Mouse (Mus musculus): ENCODE results near the gene Glcci1. TPM values are rescaled to one million over a fixed set of nuclear protein-coding genes. Genes with fewer than 3 reads are reported as not detected.
"Not testable (repeated sequence)": the region's sequence is repeated elsewhere in the genome, so short reads cannot be mapped to it uniquely, and the experiment has no call there.

Gene Glcci1
- total RNA-seq, 1 experiment, result 0.94 TPM

- H3K9me3 ChIP-seq (ENCODE audit: control insufficient read depth, insufficient read depth, low read depth, low read length), result no peaks in the 10 kb centered on the region
- no peak for TF ChIP-seq MAFK (IDR thresholded peaks at IDR 0.05; ENCODE audit: insufficient read depth, low read depth, low read length)
- TF ChIP-seq HCFC1 (IDR thresholded peaks at IDR 0.05; ENCODE audit: borderline replicate concordance, insufficient read depth, low read length), result no peak
- TF ChIP-seq ZC3H11A (IDR thresholded peaks at IDR 0.05; ENCODE audit: borderline replicate concordance, low read depth, low read length), result no peak
- no peak for TF ChIP-seq CHD2 (IDR thresholded peaks at IDR 0.05; ENCODE audit: low read depth, low read length)
- no peak for TF ChIP-seq ZNF384 (IDR thresholded peaks at IDR 0.05; ENCODE audit: low read depth, low read length)
- H3K27ac ChIP-seq (ENCODE audit: insufficient read depth, low read depth, low read length, poor library complexity, severe bottlenecking), result no peak overlapping the region
- no peaks in the 10 kb centered on the region for H3K4me1 ChIP-seq (ENCODE audit: control insufficient read depth in 2 of 2, insufficient read depth in 2 of 2, low read length in 2 of 2, poor library complexity in 1 of 2)
- DNase-seq (ENCODE audit: low read depth, low spot score), result no peak
- in situ Hi-C loops (cut with MboI; ENCODE audit: low sequenced_read_pairs in 2 of 2, unreplicated experiment in 2 of 2), result no loop called here
- H3K36me3 ChIP-seq (ENCODE audit: control insufficient read depth, insufficient read depth, low read length, poor library complexity, severe bottlenecking), result no peaks in the 10 kb centered on the region
- no peak overlapping the region for H3K9ac ChIP-seq (ENCODE audit: insufficient read depth, low read depth, low read length, poor library complexity, severe bottlenecking)
- no peak overlapping the region for H3K4me3 ChIP-seq (ENCODE audit: insufficient read depth in 1 of 2, low read depth in 1 of 2, low read length in 2 of 2, poor library complexity in 1 of 2, severe bottlenecking in 1 of 2)
Observed at GRCm38 (mm10) chr6:8521231-8521630, 11.8 kb downstream of the Glcci1 start.

GRCm38 (mm10) chr6:8524717-8525116 lies 15.3 kb downstream of the Glcci1 start:
- Histone ChIP-seq H3K9ac (ENCODE audit: insufficient read depth, low read depth, low read length, poor library complexity, severe bottlenecking) (no peak overlapping the region), H3K4me3 (ENCODE audit: insufficient read depth in 1 of 2, low read depth in 1 of 2, low read length in 2 of 2, poor library complexity in 1 of 2, severe bottlenecking in 1 of 2) (no peak overlapping the region), H3K27ac (ENCODE audit: insufficient read depth, low read depth, low read length, poor library complexity, severe bottlenecking) (no peak overlapping the region), H3K4me1 (ENCODE audit: control insufficient read depth in 2 of 2, insufficient read depth in 2 of 2, low read length in 2 of 2, poor library complexity in 1 of 2) (no peaks in the 10 kb centered on the region), H3K9me3 (ENCODE audit: control insufficient read depth, insufficient read depth, low read depth, low read length) (no peaks in the 10 kb centered on the region), H3K36me3 (ENCODE audit: control insufficient read depth, insufficient read depth, low read length, poor library complexity, severe bottlenecking) (no peaks in the 10 kb centered on the region)
- no peak for TF ChIP-seq HCFC1 (IDR thresholded peaks at IDR 0.05; ENCODE audit: borderline replicate concordance, insufficient read depth, low read length)
- TF ChIP-seq ZNF384 (IDR thresholded peaks at IDR 0.05; ENCODE audit: low read depth, low read length), result no peak
- no peak for TF ChIP-seq ZC3H11A (IDR thresholded peaks at IDR 0.05; ENCODE audit: borderline replicate concordance, low read depth, low read length)
- no peak for TF ChIP-seq MAFK (IDR thresholded peaks at IDR 0.05; ENCODE audit: insufficient read depth, low read depth, low read length)
- no peak for TF ChIP-seq CHD2 (IDR thresholded peaks at IDR 0.05; ENCODE audit: low read depth, low read length)
- in situ Hi-C loops (cut with MboI; ENCODE audit: low sequenced_read_pairs in 2 of 2, unreplicated experiment in 2 of 2), result no loop called here
- no peak for DNase-seq (ENCODE audit: low read depth, low spot score)

- Histone ChIP-seq H3K36me3 (ENCODE audit: control insufficient read depth, insufficient read depth, low read length, poor library complexity, severe bottlenecking) (no peaks in the 10 kb centered on the region), H3K9me3 (ENCODE audit: control insufficient read depth, insufficient read depth, low read depth, low read length) (no peaks in the 10 kb centered on the region), H3K4me1 (ENCODE audit: control insufficient read depth in 2 of 2, insufficient read depth in 2 of 2, low read length in 2 of 2, poor library complexity in 1 of 2) (no peaks in the 10 kb centered on the region), H3K4me3 (ENCODE audit: insufficient read depth in 1 of 2, low read depth in 1 of 2, low read length in 2 of 2, poor library complexity in 1 of 2, severe bottlenecking in 1 of 2) (no peak overlapping the region), H3K9ac (ENCODE audit: insufficient read depth, low read depth, low read length, poor library complexity, severe bottlenecking) (no peak overlapping the region), H3K27ac (ENCODE audit: insufficient read depth, low read depth, low read length, poor library complexity, severe bottlenecking) (no peak overlapping the region)
- in situ Hi-C loops (cut with MboI; ENCODE audit: low sequenced_read_pairs in 2 of 2, unreplicated experiment in 2 of 2), result no loop called here
- DNase-seq (ENCODE audit: low read depth, low spot score), result no peak
- TF ChIP-seq MAFK (IDR thresholded peaks at IDR 0.05; ENCODE audit: insufficient read depth, low read depth, low read length) (no peak), CHD2 (IDR thresholded peaks at IDR 0.05; ENCODE audit: low read depth, low read length) (no peak), ZNF384 (IDR thresholded peaks at IDR 0.05; ENCODE audit: low read depth, low read length) (no peak), ZC3H11A (IDR thresholded peaks at IDR 0.05; ENCODE audit: borderline replicate concordance, low read depth, low read length) (no peak), HCFC1 (IDR thresholded peaks at IDR 0.05; ENCODE audit: borderline replicate concordance, insufficient read depth, low read length) (no peak)
Observed at GRCm38 (mm10) chr6:8531104-8531894, 21.9 kb downstream of the Glcci1 start.

- Histone ChIP-seq H3K4me1 (ENCODE audit: control insufficient read depth in 2 of 2, insufficient read depth in 2 of 2, low read length in 2 of 2, poor library complexity in 1 of 2) (no peaks in the 10 kb centered on the region), H3K4me3 (ENCODE audit: insufficient read depth in 1 of 2, low read depth in 1 of 2, low read length in 2 of 2, poor library complexity in 1 of 2, severe bottlenecking in 1 of 2) (no peak overlapping the region), H3K9ac (ENCODE audit: insufficient read depth, low read depth, low read length, poor library complexity, severe bottlenecking) (no peak overlapping the region), H3K9me3 (ENCODE audit: control insufficient read depth, insufficient read depth, low read depth, low read length) (no peaks in the 10 kb centered on the region), H3K27ac (ENCODE audit: insufficient read depth, low read depth, low read length, poor library complexity, severe bottlenecking) (no peak overlapping the region), H3K36me3 (ENCODE audit: control insufficient read depth, insufficient read depth, low read length, poor library complexity, severe bottlenecking) (no peaks in the 10 kb centered on the region)
- in situ Hi-C loops (cut with MboI; ENCODE audit: low sequenced_read_pairs in 2 of 2, unreplicated experiment in 2 of 2), result no loop called here
- no peak for DNase-seq (ENCODE audit: low read depth, low spot score)
- no peak for TF ChIP-seq ZNF384 (IDR thresholded peaks at IDR 0.05; ENCODE audit: low read depth, low read length)
- TF ChIP-seq HCFC1 (IDR thresholded peaks at IDR 0.05; ENCODE audit: borderline replicate concordance, insufficient read depth, low read length), result no peak
- TF ChIP-seq MAFK (IDR thresholded peaks at IDR 0.05; ENCODE audit: insufficient read depth, low read depth, low read length), result no peak
- TF ChIP-seq CHD2 (IDR thresholded peaks at IDR 0.05; ENCODE audit: low read depth, low read length), result no peak
- TF ChIP-seq ZC3H11A (IDR thresholded peaks at IDR 0.05; ENCODE audit: borderline replicate concordance, low read depth, low read length), result no peak
Observed at GRCm38 (mm10) chr6:8536944-8537343, 27.5 kb downstream of the Glcci1 start.

GRCm38 (mm10) chr6:8541531-8541930 lies 32.1 kb downstream of the Glcci1 start:
- H3K27ac ChIP-seq (ENCODE audit: insufficient read depth, low read depth, low read length, poor library complexity, severe bottlenecking); DNase-seq (ENCODE audit: low read depth, low spot score); H3K4me3 ChIP-seq (ENCODE audit: insufficient read depth in 1 of 2, low read depth in 1 of 2, low read length in 2 of 2, poor library complexity in 1 of 2, severe bottlenecking in 1 of 2); H3K36me3 ChIP-seq (ENCODE audit: control insufficient read depth, insufficient read depth, low read length, poor library complexity, severe bottlenecking); H3K9me3 ChIP-seq (ENCODE audit: control insufficient read depth, insufficient read depth, low read depth, low read length); in situ Hi-C loops (cut with MboI; ENCODE audit: low sequenced_read_pairs in 2 of 2, unreplicated experiment in 2 of 2); H3K9ac ChIP-seq (ENCODE audit: insufficient read depth, low read depth, low read length, poor library complexity, severe bottlenecking); H3K4me1 ChIP-seq (ENCODE audit: control insufficient read depth in 2 of 2, insufficient read depth in 2 of 2, low read length in 2 of 2, poor library complexity in 1 of 2): not testable (repeated sequence)
